Mouse (Mus musculus) brain, embryonic 14.5 days (tissue): ENCODE data around the gene Snd1.

Source experiments
- CTCF ChIP-seq: fragments of 200-500 bp; IDR thresholded peaks from 2 replicates; pipeline ENCODE4 v1.5.1; 2012; ENCODE audit warnings: inconsistent platforms, mild to moderate bottlenecking, moderate library complexity, borderline replicate concordance; ENCODE audit not compliant: insufficient read depth, insufficient read length; ENCODE audit errors: extremely low read depth
- POLR2A ChIP-seq: fragments of 200-500 bp; IDR thresholded peaks from 2 replicates; pipeline ENCODE4 v1.6.1; 2012; ENCODE audit warnings: mild to moderate bottlenecking, inconsistent platforms, borderline replicate concordance; ENCODE audit not compliant: poor library complexity, insufficient read depth, insufficient read length, severe bottlenecking; ENCODE audit errors: extremely low read depth

GRCm38 (mm10) chr6:28600404-28600803 is 125.5 kb downstream of the Snd1 start:
- TF ChIP-seq CTCF = no peak
- TF ChIP-seq POLR2A = no peak
